Mouse (Mus musculus): ENCODE results near the gene Retreg1.
"Not testable (repeated sequence)": the region's sequence is repeated elsewhere in the genome, so short reads cannot be mapped to it uniquely, and the experiment has no call there.

Retreg1 gene

DNA sequence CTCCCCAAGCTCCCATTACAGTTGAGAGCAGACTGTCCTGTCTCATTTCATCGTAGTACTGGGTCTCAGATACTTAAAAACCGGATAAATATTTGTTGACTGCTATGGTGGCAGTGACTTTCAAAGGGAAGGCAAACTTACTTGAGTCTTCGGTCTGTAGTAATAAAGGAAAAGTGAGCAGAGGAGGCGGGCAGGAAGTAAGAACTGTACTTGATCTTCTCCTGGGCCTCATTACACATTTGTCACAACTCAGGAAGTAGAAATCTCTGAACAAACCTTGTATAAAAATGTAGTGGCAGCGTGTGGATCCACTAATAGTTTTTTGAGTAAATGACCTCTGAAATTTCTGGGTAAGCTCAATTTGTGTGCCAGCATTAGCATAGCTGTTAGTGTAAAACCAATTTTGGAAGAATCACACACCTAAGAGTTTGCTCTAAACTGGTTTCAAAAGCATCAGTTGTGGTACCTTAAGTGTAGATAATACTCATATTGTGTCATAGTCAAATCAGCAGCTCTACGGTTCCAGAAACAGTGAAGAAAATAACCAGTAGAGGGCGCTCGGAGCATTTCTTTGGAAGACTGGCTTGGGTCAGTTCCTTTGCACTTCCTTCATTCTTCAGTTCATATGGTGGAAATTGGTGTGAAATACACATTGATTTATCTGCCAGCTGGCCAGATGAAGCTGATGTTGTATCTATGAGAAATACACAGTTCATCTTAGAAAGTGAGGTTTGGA, 150.2 kb downstream of the Retreg1 start:
- DNase-seq (ENCODE audit: low read depth, low spot score) = peak; percentile 76

DNA sequence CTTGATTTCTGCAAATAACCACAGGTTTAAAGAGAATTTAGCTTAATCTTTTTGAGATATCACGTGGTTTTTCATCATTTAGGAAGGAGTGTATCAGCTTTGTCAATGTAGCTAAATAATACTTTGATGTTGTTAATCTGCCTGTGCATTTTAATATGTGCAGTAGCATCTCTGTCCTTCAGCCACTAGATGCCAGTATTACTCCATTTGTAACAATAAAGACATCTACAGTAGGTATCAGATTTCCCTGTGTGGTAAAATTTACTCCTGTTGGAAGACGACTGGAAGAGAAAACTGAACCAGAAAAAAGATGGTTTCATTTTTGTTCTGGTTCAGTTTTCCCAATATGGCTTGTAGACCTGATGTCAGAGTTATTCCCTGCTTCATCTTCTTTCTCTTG, 152.5 kb downstream of the Retreg1 start:
- peak; percentile 40 for DNase-seq (ENCODE audit: low read depth, low spot score)

DNA sequence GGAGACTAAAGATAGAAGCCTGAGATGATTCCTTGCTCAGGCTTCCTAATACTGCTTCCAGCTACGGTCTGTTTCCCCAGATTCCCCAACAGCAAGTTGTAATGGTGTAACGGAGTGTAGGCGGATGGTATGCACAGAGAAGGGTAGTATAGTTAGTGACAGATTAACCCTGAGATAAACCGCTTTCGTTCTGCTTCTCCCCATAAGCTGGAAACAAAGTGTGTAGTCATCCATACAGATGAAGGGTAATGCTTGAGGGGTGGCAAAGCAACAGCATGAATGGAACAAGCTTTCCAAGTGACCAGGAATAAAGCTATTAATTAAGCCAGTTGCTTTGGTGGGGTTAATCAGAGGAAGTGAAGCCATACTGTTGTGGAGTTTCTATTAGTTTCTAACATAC, 156.6 kb downstream of the Retreg1 start:
- not testable (repeated sequence) for DNase-seq (ENCODE audit: low read depth, low spot score)

DNA sequence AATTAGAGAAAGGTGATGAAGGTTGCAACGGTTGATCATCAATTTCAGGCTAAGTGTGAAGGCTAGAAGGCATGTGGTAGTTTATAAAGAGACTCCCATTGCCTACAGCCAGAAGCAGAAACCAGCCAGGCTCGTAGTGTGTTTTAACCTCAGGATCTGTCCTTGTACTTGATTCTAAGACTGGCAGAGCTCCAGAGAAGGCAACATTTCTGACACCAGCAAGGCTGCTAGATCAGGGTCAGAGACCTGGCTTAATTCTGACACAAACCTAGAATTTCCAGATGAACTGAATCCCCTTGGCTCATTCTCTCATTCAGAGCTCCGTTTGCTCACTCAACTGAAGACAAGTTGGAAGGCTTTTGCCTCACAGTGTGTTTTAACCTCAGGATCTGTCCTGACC, 165.6 kb downstream of the Retreg1 start:
- DNase-seq (ENCODE audit: low read depth, low spot score) = no peak

DNA sequence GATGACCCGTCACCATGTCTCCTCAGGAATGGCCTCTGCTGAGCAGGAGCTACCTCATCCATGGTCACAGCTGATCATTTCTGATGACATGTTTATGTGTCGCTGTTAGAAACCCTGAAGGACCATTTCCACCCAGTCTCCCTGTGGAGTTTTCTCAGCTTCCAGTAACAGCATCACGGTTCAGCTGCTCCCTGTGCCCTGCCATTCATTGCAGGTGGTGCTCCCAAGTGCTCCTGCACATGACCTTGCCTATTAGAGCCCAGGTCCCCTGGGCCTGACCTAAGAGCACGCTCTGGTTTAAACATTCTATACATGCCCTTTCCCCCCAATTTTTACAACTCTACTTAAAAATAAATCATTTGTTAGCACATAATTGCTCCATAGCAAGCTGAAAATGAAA, 169.9 kb downstream of the Retreg1 start:
- no peak for DNase-seq (ENCODE audit: low read depth, low spot score)

DNA sequence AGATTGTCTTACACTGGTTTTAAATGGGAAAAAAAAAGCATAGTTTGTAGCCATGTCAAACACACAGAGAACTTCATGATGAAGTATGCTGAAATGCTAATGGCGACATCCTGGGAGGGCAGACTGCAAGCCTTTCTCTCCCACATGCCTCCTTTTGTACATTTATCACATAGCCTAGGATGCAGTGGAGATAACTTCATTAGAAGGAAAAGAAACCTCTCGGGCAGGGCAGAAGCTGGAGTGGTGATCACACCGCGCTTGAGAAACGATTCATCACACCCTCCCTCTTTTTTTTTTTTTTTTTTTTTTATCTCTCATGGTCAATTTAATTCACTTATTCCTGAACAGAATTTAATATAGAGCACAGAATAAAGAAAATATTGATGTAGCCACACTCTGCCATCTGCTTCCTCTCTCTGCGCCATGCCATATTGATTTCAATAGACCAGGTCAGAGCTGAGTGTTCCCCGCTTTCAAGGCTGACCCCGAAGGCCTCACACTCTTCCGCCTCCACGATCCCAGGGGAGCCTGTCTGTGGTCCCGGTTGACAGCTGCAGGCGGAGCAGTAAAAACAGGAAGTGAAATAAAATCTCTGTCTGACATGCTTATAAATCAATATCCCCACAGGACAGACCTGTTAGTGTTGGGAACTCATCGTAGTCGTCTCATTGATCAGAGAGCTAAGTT, 173.1 kb downstream of the Retreg1 start:
- no peak for DNase-seq (ENCODE audit: low read depth, low spot score)

DNA sequence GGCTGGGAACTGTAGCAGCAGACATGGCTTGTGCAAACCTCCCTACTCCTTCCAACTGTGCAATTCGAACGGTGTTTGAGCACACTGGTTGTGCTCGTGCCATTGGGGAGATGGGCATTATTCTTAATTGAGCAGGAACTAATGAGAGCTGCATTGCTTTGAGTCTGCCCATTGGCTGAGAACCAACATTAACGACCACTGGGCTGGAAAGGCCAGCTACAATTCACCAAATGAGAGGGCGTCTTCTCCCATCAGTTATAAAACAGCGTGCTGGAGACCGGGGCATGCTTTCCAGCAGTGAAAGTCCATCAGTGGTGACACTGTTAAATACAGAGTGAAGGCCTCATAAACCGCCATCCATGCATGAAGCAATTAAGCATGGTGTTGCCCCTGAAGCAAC, 178.7 kb downstream of the Retreg1 start:
- DNase-seq (ENCODE audit: low read depth, low spot score) = no peak

DNA sequence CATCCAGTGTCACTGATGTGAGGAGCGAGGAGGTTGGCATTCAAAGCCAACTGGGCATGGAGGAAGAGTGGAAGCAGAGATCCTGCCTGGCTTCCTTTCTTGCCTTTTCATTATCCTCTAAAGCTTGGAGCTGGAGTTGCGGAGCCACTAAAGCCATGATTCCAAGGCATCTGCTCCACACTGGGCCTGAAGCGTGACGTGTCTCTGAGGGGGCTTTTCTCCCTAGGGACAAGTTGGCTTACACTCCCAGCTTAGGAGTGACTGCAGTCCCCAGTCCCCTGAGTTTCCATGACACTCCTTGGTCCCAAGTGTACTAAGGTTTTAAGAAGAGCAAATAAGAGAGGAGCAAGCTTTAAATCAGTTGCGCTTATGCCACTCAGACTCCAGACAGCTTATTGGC, 179.7 kb downstream of the Retreg1 start:
- DNase-seq (ENCODE audit: low read depth, low spot score) = no peak

Data from CD4-positive, CD25-positive, alpha-beta regulatory T cell, adult 2 months (primary cell).